Mouse (Mus musculus): Measurements from ENCODE around the gene Amh.
"Not testable (repeated sequence)": the region's sequence is repeated elsewhere in the genome, so short reads cannot be mapped to it uniquely, and the experiment has no call there.

The Amh gene

DNA sequence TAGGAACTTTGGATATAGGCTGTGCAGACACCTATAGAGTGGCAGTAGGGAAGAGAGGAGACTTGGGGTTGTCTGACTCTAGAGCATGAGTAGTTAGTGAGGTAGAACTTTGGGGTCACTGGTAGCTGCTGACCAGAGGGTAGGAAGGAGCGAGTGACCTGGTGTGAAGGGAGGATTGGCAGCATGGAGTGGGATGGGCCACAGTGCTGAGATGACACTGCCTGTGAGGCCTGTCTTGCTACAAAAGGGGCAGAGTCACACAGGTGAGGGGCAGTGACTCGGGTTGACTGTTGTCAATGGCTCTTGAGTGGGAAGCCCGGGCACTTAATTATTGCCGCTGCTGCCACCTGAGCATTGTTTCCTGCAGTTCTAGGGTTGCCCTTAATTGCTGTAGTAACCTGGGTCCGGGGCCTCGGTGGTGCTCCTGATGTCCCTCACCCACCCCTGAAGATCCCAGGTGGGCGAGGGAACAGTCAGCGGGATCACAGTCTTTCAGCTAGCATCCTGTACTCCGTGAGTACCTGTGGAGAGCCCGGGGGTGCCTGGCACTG lies 22.9 kb downstream of the Amh start:
- no peak for DNase-seq (ENCODE audit: low spot score in 2 of 2)

DNA sequence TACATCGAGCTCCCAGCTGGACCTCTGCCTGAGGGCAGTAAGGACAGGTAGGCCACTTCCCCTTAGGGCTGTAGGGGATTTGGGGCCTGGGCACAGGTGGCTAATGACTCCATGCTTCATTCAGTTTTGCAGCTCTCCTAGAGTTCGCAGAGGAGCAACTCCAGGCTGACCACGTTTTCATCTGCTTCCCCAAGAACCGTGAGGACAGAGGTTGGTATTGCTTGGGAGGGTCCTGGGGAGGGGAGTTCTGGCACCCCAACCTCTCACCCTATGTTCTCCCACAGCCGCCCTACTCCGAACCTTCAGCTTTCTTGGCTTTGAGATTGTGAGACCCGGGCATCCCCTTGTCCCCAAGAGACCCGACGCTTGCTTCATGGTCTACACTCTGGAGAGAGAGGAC lies 23.5 kb downstream of the Amh start:
- DNase-seq (ENCODE audit: low spot score in 2 of 2) = not testable (repeated sequence)

DNA sequence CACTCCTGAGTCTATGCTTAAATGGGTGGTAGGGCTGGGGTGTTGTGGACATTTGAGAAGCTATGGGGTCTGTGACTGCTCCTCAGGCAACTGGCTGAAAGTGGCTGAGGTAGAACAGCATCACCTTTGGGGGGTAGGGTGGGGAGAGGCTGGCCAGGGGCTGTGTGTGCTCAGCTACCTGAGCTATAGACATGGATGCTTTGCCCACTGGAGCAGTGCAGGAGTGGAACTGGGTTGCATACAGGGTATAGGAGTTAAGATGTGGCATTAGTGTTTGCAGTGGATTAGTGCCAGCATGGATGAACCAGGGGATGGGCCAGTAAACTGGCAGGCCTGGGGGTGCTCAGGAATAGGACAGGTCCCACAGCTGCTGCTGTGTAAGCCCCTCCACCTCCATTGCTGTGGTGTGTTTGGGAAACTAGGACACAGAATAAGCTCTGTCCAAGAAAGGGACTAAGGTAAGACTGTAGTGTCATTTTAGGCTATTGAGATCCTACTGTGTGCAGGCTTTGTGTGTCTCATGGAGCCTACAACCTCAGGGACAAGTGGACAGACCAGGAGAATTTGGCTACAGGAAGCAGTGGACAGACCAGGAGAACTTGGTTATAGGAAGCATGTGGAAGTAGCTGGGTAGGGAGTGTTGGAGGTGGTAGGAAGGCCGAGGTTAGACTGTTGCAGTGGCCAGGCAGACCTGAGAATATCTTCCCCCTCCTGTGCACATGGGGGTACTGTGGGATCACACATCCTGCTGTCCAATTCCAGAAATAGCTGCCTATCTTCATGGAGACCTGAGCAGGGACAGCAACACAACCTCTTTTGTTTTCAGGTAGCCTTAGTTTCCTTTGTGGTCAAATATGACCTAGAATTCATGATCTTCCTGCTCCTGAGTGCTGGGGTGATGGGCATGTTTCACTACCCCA lies 24.6 kb downstream of the Amh start:
- DNase-seq (ENCODE audit: low spot score in 2 of 2) = no peak

DNA sequence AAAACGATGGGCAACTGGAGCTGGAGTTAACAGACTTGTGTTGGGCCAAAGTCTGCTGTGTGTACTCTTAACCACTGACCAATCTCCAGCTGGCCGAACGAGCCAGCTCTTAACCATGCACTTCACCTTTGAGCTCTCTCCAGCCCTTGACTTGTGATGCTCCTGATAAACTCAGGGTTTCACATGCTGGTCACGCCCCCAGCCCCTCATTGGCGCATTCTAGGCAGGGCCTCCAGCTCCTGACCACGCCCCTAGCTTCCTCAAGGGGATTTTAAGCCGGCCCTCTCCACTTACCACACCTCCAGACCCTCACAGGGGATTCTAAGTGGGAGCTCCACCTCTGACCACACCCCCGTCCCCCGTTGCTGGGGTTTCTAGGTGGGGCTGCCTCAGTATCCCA lies 26.1 kb downstream of the Amh start:
- DNase-seq (ENCODE audit: low spot score in 2 of 2) = peak in 1 of 2 experiments; percentile 55

DNA sequence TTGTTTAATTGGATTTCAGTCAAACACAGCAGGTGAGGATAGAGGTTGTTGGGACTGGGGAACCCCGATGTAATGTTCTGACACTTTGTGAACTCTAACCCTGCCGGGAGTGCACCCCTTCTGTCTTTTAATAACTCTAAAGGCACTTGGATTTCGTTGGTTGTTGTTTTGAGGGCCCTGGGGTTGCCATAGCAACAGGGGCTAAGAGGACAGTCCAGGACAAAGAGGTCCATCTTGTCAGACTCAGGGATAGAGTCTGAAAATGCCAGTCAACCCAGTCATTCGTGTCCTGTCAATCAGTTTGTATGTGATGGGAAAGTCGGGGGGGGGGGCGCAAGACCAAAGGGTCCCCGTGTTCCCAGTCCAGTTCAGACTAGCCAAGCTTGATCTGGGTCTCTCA lies 27.8 kb downstream of the Amh start:
- DNase-seq (ENCODE audit: low spot score in 2 of 2) = no peak

DNA sequence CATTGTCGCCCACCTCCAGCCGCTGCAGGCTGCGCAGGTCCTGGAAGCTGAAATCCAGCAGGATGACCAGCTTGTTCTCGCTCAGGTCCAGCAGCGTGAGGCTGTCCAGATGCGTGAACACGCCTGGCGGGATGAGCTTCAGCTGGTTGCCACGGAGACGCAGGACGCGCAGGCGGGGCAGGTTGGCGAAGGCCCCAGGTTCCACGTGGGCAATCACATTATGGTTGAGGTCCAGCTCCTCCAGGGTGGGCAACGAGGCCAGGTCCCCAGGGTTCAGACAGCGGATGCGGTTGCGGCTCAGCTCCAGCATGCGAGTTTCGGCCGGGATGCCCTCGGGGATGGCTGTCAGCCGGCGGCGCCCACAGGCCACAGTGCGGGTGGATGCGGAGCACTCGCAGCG lies 30.6 kb downstream of the Amh start:
- DNase-seq (ENCODE audit: low spot score in 2 of 2) = no peak

DNA sequence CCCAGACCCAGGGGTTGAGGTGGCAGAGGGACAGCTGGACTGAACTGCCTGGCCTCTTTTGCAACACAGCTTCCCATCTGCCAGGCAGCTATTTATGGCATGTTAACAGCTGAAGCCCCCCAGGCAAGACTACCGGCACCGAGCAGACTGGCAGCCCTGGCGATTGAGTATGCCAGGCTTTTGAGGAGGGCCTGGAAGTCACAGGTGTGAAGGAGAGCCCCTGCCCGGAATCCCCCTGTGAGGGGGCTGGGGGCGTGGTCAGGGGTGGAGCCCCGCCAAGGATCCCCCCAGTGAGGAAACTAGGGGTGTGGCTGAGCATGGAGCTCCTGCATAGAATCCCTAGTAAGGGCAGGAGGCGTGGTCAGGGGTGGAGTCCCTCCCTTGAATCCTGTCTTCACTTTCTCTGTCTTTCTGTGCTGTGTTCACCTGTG lies 31.9 kb downstream of the Amh start:
- no peak for DNase-seq (ENCODE audit: low spot score in 2 of 2)

DNA sequence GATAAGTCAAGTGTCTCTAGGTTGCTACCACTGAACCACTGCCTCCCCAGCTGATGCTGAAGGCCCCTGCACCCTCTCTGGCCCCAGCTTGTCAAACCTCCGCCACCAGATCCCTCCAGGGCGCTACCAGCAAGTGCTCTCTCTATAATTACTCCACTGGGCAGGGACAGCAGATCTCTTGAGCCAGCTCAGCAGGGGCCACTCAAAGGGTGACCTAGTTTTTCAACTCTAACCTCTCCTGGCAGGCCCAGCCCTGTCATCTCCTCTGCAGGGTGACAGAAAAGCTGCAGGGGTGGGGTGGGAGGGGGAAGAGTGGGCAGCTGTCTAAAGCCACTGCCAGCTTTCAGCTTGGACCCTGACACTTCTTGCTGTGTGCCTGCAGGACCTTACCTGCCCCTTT lies 32.8 kb downstream of the Amh start:
- no peak for DNase-seq (ENCODE audit: low spot score in 2 of 2)

DNA sequence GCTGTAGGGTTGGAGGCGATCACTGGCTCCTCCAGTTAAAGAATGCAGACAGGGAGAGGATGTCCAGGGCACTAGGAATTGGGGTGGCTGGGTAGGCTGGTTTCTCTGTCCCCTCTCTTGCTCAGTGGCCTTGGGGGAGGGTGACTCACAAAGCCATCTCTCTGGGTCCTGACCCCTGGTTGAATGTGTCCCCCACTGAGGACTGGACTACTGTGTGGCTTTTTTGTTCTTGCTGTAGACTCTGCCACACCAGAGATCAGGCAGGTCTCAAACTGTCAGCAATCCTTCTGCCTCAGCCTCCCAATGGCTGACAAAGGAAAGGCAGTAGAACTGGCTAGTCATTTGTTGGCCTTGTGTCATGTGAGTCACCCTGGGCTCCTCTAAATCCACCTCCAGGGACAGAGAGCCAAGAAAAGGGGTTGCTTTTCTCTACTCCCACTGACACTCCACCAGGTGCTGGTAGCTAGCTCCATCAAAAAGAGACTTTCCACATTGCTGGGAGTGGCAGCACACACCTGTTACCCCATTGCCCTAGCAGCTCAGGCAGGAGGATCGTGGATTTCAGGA lies 33.4 kb downstream of the Amh start:
- no peak for DNase-seq (ENCODE audit: low spot score in 2 of 2)

DNA sequence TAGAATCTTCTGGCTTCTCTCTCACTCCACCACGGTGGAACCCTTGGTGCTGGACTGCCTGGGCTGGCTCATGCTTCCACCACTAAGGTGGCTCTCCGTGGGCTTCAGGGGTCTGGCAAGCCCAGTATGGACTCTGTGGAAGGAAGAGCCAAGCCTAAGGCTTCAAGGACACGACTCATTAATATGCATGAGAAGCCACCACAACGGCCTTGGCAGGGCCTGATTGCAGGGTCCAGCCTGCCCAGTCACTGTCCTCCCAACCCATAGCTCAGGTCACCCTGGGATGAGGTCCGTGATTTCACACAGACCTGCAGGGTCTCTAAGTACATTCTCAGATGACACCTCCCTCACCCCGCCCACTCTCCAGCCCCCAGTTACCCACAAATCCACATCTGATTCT lies 34.8 kb downstream of the Amh start:
- DNase-seq (ENCODE audit: low spot score in 2 of 2) = no peak

DNA sequence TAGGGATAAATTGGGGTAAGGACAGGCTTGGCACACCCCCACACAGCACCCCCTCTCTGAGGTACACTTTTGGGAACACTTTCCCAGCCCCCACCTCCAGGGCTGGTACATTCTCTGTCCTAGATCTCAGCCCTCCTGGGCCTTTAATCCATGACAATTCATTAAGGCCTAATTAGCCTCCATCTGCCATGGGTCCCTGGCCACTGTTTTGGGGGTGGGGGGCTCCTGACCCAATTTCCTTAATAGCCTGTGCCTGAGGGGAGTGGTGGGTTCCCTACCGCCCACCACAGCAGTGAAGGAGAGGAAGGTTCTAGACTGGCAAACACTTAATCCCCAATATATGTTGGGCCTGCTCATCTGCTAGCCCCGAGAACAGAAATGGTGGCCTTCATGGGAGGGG lies 36.6 kb downstream of the Amh start:
- no peak for DNase-seq (ENCODE audit: low spot score in 2 of 2)

DNA sequence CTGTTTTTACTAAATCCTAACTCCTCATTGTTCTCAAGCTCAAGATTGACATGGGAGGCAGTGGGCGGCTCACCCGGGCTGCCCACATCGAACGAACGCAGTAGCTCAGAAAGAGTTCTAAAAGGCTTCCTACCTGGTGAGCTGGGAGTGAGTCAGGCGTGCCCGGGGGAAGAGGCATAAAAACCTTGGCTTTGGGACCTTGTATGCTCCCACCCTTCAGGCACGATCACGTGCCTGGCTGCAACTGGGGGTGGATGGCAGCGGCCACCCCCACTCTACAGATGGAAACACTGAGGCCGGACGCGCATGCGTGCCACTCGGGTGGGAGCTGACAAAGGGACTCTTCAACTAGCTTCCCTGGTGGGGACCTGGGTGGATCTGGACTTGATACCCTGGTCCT lies 37.3 kb downstream of the Amh start:
- no peak for DNase-seq (ENCODE audit: low spot score in 2 of 2)

DNA sequence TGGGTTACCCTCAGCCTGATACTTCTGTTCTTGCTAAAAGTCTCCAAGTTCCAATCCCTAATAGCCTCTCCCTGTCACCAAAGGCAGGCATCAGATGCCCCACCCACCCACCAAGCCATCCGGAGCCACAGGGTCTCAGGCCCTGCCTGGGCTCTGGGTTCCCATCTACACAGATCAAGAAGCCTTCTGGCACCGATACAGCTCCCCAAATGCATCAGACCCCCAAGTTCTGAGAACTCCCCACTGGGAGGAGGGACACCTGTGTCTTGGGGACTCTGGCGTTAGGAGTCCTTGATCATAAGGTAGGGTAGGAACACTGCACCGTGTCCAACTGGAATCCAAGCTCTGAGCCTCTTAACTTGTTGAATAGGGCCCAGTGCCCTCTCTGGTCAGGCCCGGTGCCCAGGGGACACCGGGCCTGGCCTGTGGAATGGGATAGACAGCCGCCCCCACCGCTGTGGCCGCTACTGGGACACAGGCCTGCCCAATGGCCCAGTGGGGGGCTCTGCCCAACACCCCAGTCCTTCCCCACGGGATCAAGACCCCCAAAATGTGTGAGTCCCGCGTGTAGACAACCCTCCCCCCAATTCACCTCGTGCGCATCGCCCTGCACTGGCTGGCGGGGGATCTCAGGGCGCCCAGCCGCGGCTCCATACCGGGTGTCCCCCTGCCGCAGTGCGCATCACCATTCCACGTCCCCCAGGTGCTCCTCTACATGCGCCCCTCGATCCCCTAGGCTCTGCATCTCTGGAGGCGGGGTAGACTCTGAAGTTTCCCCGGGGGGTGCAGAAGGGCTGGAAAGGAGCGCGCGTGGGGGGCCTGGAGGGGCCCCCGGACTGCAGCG lies 38.3 kb downstream of the Amh start:
- DNase-seq (ENCODE audit: low spot score in 2 of 2) = no peak

DNA sequence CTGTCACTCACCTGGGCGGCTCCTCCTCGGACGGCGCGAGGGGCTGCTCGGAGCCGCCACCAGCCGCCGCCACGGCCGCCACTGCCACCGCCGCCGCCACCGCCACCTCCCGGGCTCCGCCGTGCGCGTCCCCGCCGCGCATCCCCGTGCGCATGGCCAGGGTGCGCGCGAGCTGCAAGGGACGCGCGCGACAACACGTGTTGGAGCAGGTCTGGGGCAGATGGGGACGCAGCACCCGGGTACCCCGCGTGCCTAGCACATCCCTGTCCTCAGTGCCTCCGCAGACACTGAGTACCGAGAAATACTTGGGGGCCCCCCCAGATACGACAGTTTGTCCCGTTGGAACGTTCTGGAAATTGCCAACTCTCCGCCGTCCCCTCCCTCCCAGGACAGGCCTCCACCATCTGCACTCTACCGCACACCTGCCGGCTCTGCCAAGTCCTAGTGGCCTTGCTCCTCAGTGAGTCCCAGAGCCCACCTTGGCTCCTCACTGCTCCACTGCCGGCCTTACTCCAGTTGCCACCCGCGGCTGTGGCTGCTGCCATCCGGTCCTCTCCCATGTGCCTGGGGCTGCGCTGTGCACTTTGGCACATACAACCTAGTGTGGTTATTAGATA lies 39.0 kb downstream of the Amh start, which contains the start of gene Lingo3:
Gene Lingo3 (minus strand): TSS at position 109 of the 617 bp plus-strand sequence.
- DNase-seq (ENCODE audit: low spot score in 2 of 2) = no peak

DNA sequence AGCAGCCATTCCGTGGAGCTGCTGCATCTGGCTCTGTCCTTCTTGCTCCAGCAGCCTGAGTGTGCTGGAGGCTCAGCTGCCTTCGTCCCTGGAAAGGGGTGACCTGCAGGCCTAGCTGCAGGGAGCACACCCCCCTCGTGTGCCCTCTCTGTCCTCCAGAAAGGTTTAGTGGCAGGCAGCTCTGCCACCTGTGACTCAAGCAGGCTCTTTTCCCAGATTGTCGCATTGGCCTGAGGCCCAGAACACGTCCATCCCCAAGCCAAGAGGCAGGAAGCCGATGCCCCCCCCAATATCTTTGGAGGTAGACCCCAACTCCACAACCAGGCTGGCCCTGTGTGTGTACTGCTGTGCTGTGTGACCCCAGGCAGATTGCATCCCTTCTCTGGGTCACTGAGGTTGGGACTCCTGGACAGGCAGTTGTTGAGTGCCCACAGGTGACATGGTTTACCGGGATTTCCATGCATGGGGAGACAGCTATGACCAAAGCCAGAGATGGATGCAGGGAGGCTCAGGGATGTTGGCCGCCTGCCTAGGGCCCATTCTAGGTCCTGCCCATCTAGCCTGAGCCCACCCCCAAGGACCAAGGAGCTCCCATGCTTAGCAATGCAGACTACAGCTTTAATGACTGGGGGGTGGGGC lies 40.1 kb downstream of the Amh start:
- no peak for DNase-seq (ENCODE audit: low spot score in 2 of 2)

DNA sequence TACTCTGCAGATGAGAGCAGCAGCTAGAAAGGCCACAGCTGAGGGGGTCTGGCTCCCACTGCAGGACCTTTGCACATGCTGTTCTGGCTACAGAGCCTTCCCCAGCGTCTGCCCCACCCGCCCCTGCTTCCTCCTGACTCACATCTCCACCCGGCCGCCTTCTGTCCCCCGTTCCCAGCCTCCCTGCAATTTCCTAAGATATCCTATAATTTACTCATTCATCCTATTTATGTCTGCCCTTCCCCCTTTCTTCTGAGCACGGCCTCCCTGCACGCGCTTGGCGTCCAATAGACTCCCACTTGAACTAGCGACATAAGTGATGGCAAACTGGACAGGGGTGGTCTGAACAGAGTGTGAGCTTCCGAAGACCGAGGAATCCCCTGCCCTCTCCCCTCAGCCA lies 40.7 kb downstream of the Amh start:
- no peak for DNase-seq (ENCODE audit: low spot score in 2 of 2)

DNA sequence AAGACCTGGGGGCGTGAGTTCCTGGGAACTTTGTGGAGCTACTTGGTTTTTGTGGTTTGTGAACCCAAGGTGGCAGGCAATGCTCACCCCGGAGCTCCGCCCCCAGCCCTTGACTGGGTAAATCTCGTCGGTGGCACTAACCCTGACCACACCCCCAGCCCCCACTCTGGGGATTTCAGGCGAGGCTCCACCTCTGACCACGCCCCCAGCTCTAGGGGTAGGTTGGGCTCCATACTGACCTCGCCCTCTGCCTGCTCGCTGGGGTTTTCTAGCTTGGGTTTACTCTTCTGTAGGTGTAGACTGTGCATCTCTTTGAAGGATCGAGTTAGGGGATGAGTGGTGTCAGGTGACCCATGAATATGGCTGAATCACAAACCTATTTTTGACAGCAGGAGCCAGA lies 43.5 kb downstream of the Amh start:
- no peak for DNase-seq (ENCODE audit: low spot score in 2 of 2)

DNA sequence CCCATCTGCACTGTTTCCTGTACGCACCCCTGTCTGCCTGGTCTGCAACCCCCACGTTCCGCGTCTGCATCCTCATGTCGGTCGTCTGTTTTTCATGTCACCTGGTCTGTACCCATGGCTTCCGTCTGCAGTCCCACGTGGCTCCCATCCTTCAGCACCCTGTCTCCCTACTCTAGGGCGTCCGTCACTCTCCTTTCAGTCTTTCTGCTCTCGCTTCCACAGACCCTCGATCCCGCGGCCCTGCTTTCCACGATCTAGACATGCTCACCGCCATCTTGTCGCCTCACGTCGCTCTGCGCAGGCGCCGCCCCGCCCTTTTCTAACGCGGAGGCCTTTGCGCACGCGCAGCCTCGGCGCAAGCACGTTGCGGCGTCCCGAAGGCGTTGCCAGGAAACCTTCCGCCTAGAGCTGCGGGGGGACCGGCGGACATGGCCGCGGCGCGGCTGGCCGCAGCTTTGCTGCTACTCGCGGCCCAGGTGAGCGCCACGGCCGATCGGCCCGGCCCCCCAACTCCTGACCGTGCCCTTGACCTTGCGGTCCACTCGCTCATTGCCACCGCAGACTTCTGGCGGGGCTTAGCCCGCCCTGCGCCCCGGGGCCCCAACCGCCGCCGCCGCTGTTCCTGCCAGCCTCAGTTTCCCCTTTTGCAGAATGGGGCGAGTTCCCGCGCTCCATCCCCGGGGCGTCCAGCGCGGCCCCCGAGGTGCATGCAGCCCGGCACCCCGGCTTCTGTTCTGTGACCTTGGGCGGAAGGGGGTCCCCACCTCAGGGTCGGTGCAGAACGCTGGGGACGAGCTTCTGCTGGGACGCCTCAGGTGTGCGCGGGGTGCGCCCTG lies 50.1 kb downstream of the Amh start, which contains the start of the genes Lsm7 and Sppl2b:
Gene Lsm7 (minus strand): TSS at position 297 of the 836 bp plus-strand sequence.
Gene Sppl2b (plus strand): TSS at position 363 of the 836 bp plus-strand sequence.
- peak; percentile 96 to 97 for DNase-seq (ENCODE audit: low spot score in 2 of 2)

DNA sequence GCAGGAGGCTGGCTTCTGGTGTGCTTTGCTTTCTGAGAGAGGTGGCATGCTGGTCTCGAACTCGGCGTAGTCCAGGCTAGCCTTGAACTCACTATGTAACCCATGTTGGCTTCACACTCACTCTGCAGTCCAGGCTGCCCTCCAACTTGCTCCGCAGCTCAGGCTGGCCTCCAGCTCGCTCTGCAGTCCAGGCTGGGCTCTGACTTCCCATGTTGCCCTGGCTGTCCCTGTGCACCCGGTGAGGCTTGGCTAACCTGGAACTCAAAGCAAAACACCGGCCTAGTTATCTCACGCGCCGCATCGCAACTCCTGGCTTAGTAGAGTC lies 50.7 kb downstream of the Amh start:
- DNase-seq (ENCODE audit: low spot score in 2 of 2) = no peak

DNA sequence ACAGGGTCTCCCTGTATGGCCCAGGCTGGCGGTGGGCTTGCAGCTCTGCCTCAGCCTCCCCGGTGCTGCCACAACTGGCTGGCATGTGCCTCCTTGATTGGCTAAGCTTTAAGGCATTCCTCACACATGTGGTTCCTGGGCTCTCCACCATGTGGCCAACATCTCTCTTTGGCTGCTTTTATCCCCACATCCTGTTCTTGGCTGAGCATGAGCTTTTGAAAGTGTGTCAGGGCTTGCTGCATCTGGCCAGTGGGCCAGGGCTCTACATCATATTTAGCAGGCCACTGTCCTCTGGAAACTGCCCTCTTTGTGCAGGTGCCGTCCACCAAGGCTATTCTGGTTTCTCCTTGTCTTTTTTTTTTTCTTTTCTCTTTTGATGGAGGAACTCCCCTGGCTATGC lies 51.2 kb downstream of the Amh start:
- DNase-seq (ENCODE audit: low spot score in 2 of 2) = no peak

Data from urinary bladder, postnatal 36 days (tissue).